In genomic region chr9:63135356-63135755, GRCm38 (mm10) we compare ENCODE assay signal across 8 mouse cellular contexts. TPM values are rescaled to one million over a fixed set of nuclear protein-coding genes. Genes with fewer than 3 reads are reported as not detected.
DNase-seq lines count a peak whose midpoint lies in the region; ATAC-seq and TF ChIP-seq lines count a peak whose summit lies in the region.

No protein-coding gene starts in this region.

- no peak for DNase-seq in lung, postnatal 25 days (ENCODE audit: low spot score)
- peak; percentile 51 for DNase-seq in forebrain, embryonic 11.5 days (ENCODE audit: low spot score)
- DNase-seq in limb, embryonic 11.5 days (ENCODE audit: low spot score) = no peak
- DNase-seq in adrenal gland, postnatal 4 days (ENCODE audit: low spot score in 2 of 2) = no peak
- DNase-seq in layer of hippocampus, adult 18-20 months (ENCODE audit: low spot score in 2 of 2) = no peak
- no peak for DNase-seq in gastrocnemius, postnatal 10 days

- WGBS in lung, embryonic 15.5 days = 4% methylated on average over 11 of the region's 11 CpGs
- WGBS in forebrain, embryonic 11.5 days = 1% methylated on average over 11 of the region's 11 CpGs
- 3% methylated on average over 11 of the region's 11 CpGs for WGBS in limb, embryonic 11.5 days
- 5% methylated on average over 11 of the region's 11 CpGs for WGBS in small intestine, adult 2 months

- no peaks in the 10 kb centered on the region for H3K36me3 ChIP-seq in lung, embryonic 15.5 days
- no peaks in the 10 kb centered on the region for H3K36me3 ChIP-seq in forebrain, embryonic 11.5 days (ENCODE audit: control insufficient read depth, insufficient read depth, low read length)
- no peaks in the 10 kb centered on the region for H3K36me3 ChIP-seq in limb, embryonic 11.5 days (ENCODE audit: control insufficient read depth, insufficient read depth, low read length)
- H3K36me3 ChIP-seq in small intestine, adult 2 months (ENCODE audit: control insufficient read depth, insufficient read depth, low read length) = no peaks in the 10 kb centered on the region

- H3K4me2 ChIP-seq in lung, embryonic 15.5 days = peak overlapping the region; percentile 56
- H3K4me2 ChIP-seq in forebrain, embryonic 11.5 days (ENCODE audit: low read depth, low read length, severe bottlenecking) = peak overlapping the region; percentile 42; the same call in 1 of the 2 replicates
- peak overlapping the region; percentile 34; the same call in 1 of the 2 replicates for H3K4me2 ChIP-seq in limb, embryonic 11.5 days (ENCODE audit: low read depth, severe bottlenecking)

- peaks cover 65% of the 10 kb centered on the region for H3K27me3 ChIP-seq in lung, embryonic 15.5 days
- H3K27me3 ChIP-seq in forebrain, embryonic 11.5 days (ENCODE audit: control insufficient read depth, insufficient read depth, low read length) = peaks cover 76% of the 10 kb centered on the region
- H3K27me3 ChIP-seq in limb, embryonic 11.5 days (ENCODE audit: control insufficient read depth, insufficient read depth, low read length) = peaks cover 61% of the 10 kb centered on the region
- H3K27me3 ChIP-seq in small intestine, adult 2 months (ENCODE audit: control insufficient read depth, insufficient read depth, low read length) = peaks cover 44% of the 10 kb centered on the region

- peak overlapping the region; percentile 31 for H3K4me3 ChIP-seq in lung, embryonic 15.5 days
- peak overlapping the region; percentile 19 for H3K4me3 ChIP-seq in forebrain, embryonic 11.5 days (ENCODE audit: low read depth, low read length)
- peak overlapping the region; percentile 15; the same call in 1 of the 2 replicates for H3K4me3 ChIP-seq in limb, embryonic 11.5 days (ENCODE audit: low read depth, low read length)
- peak overlapping the region; percentile 46; the same call in 1 of the 2 replicates for H3K4me3 ChIP-seq in small intestine, adult 2 months (ENCODE audit: low read depth, low read length)

- no peak for TF ChIP-seq CTCF in small intestine, adult 2 months (IDR thresholded peaks at IDR 0.05; ENCODE audit: extremely low read depth, insufficient read length, insufficient replicate concordance, low read depth, low read length)

- TF ChIP-seq POLR2A in small intestine, adult 2 months (IDR thresholded peaks at IDR 0.05; ENCODE audit: low read depth, low read length) = no peak

- H3K27ac ChIP-seq in lung, embryonic 15.5 days = no peak overlapping the region
- no peak overlapping the region for H3K27ac ChIP-seq in forebrain, embryonic 11.5 days (ENCODE audit: low read depth, low read length)
- H3K27ac ChIP-seq in limb, embryonic 11.5 days (replicated peaks; ENCODE audit: low read depth, low read length) = no peak overlapping the region
- H3K27ac ChIP-seq in small intestine, adult 2 months (ENCODE audit: insufficient read depth, low read depth, low read length) = no peak overlapping the region

- H3K4me1 ChIP-seq in lung, embryonic 15.5 days = peaks cover 33% of the 10 kb centered on the region
- peaks cover 21% of the 10 kb centered on the region for H3K4me1 ChIP-seq in forebrain, embryonic 11.5 days (replicated peaks; ENCODE audit: control insufficient read depth, insufficient read depth, low read length)
- H3K4me1 ChIP-seq in limb, embryonic 11.5 days (ENCODE audit: control insufficient read depth, insufficient read depth, low read length) = peaks cover 9% of the 10 kb centered on the region
- peaks cover 9% of the 10 kb centered on the region for H3K4me1 ChIP-seq in small intestine, adult 2 months (ENCODE audit: control insufficient read depth, insufficient read depth, insufficient read length, low read length)

- no peak for ATAC-seq in lung, embryonic 15.5 days (ENCODE audit: borderline replicate concordance, extremely low read depth, low FRiP score, low TSS enrichment)
- no peak for ATAC-seq in forebrain, embryonic 11.5 days (replicated peaks; ENCODE audit: low FRiP score)
- ATAC-seq in limb, embryonic 11.5 days (ENCODE audit: insufficient number of reproducible peaks, low FRiP score, low TSS enrichment, low read depth) = no peak

- H3K9me3 ChIP-seq in lung, embryonic 15.5 days = no peaks in the 10 kb centered on the region
- H3K9me3 ChIP-seq in forebrain, embryonic 11.5 days (ENCODE audit: control insufficient read depth, low read length) = no peaks in the 10 kb centered on the region
- H3K9me3 ChIP-seq in limb, embryonic 11.5 days (ENCODE audit: control insufficient read depth, low read length) = no peaks in the 10 kb centered on the region

- H3K9ac ChIP-seq in lung, embryonic 15.5 days = no peak overlapping the region
- no peak overlapping the region for H3K9ac ChIP-seq in forebrain, embryonic 11.5 days (ENCODE audit: low read length)
- no peak overlapping the region; the same call in 1 of the 2 replicates for H3K9ac ChIP-seq in limb, embryonic 11.5 days (ENCODE audit: low read length)

RNA-seq across cellular contexts. Expression of gene Skor1, which starts 13.4 kb away (rescaled TPM):
- not detected in 2 replicates for polyA plus RNA-seq in lung, embryonic 15.5 days (2015; fragmentation: Nextera tagmentation; extraction: Ambion mirVana)
- polyA plus RNA-seq in forebrain, embryonic 11.5 days (2014; fragmentation: Nextera tagmentation; extraction: Ambion mirVana) = 0.33 and 0.43 TPM in 2 replicates
- 0.12 TPM in 1 of 2 replicates, not detected in the other for polyA plus RNA-seq in limb, embryonic 11.5 days (2014; fragmentation: Nextera tagmentation; extraction: Ambion mirVana)
- polyA plus RNA-seq in small intestine, adult 2 months (2012; rRNA removed) = 0.04 TPM in 1 of 2 replicates, not detected in the other
- total RNA-seq in adrenal gland, postnatal 4 days (2021) = under 1 TPM; 0.23 to 0.34 TPM
- under 1 TPM; 0.07 to 0.15 TPM for total RNA-seq in layer of hippocampus, adult 18-20 months (2021)
- total RNA-seq in gastrocnemius, postnatal 10 days (2021) = under 1 TPM in 1 of 2 experiments, not detected in 1; 0.09 TPM
